Mouse (Mus musculus) liver, embryonic 14.5 days (tissue): ENCODE data around the gene Ptprf. TPM values are rescaled to one million over a fixed set of nuclear protein-coding genes. Genes with fewer than 3 reads are reported as not detected.
A peak's percentile ranks its signal among the peaks of the same experiment; 100 is the strongest.

Experiments
- ATAC-seq: fragments of 200-750 bp; cut with Nextera tagmentation; 2 replicates; pipeline ENCODE4 v1.8.0; 2017; ENCODE audit warnings: moderate number of reproducible peaks, mild to moderate bottlenecking, moderate library complexity; ENCODE audit not compliant: insufficient read depth
- DNase-seq, 3 experiments: peaks; one replicate each; pipeline ENCODE4 v3.0.0-alpha.2; 2012 to 2013; ENCODE audit warnings: low read depth in 3 of 3, low spot score in 3 of 3
- H3K27ac ChIP-seq: fragments of 300-500 bp; sonication (generic); 2 replicates; pipeline ENCODE4 v1.5.1; 2014; ENCODE audit warnings: moderate library complexity, mild to moderate bottlenecking, control low read depth, inconsistent platforms
- H3K27me3 ChIP-seq: fragments of 300-500 bp; sonication (generic); 2 replicates; pipeline ENCODE4 v1.6.1; 2014; ENCODE audit warnings: mild to moderate bottlenecking, low read length, moderate library complexity; ENCODE audit not compliant: control insufficient read depth, insufficient read depth
- H3K36me3 ChIP-seq: fragments of 300-500 bp; sonication (generic); replicated peaks from 2 replicates; pipeline ENCODE4 v1.6.1; 2014; ENCODE audit warnings: low read depth; ENCODE audit not compliant: control insufficient read depth, insufficient read depth
- H3K4me1 ChIP-seq, 2 experiments: fragments of 200-500 bp in 1 of 2; fragments of 300-500 bp in 1 of 2; sonication (generic) in 1 of 2; replicated peaks; 2 replicates each; pipeline ENCODE4 v1.6.1; 2012 to 2014; ENCODE audit warnings: antibody characterized with exemption in 1 of 2, inconsistent platforms in 1 of 2, low read length in 1 of 2; ENCODE audit not compliant: control insufficient read depth in 2 of 2, insufficient read depth in 2 of 2
- H3K4me2 ChIP-seq: fragments of 300-500 bp; sonication (generic); 2 replicates; pipeline ENCODE4 v1.6.1; 2014; ENCODE audit warnings: low read depth, mild to moderate bottlenecking, control low read depth, moderate library complexity
- H3K4me3 ChIP-seq, 2 experiments: fragments of 200-500 bp in 1 of 2; fragments of 300-500 bp in 1 of 2; sonication (generic) in 1 of 2; 2 replicates each; pipeline ENCODE4 v1.5.1; 2012 to 2014; ENCODE audit warnings: low read depth in 2 of 2, low read length in 2 of 2, mild to moderate bottlenecking in 2 of 2, control low read depth in 1 of 2, inconsistent platforms in 1 of 2, moderate library complexity in 1 of 2; ENCODE audit not compliant: insufficient read depth in 1 of 2
- H3K9ac ChIP-seq: fragments of 300-500 bp; sonication (generic); replicated peaks from 2 replicates; pipeline ENCODE4 v1.6.1; 2014; ENCODE audit warnings: mild to moderate bottlenecking, control low read depth, moderate library complexity
- H3K9me3 ChIP-seq: fragments of 300-500 bp; sonication (generic); 2 replicates; pipeline ENCODE4 v1.6.1; 2016; ENCODE audit warnings: low read length, mixed read lengths; ENCODE audit not compliant: control insufficient read depth
- CTCF ChIP-seq: IDR thresholded peaks from 2 replicates; pipeline ENCODE4 v1.5.1; 2016; ENCODE audit warnings: antibody characterized with exemption, low read depth, control low read depth
- EP300 ChIP-seq: IDR thresholded peaks from 2 replicates; pipeline ENCODE4 v1.6.1; 2016; ENCODE audit warnings: antibody characterized with exemption, low read depth
- WGBS: fragments of 180-500 bp; shearing (Covaris S2); extraction: QIAGEN DNeasy Blood & Tissue Kit; methylation state at CpG from one replicate; pipeline ENCODE4 v1.1.7; 2014; ENCODE audit not compliant: insufficient replicate concordance; 5-methylcytosine and 5-hydroxymethylcytosine counted together
- microRNA-seq: library from miRNA; unstranded; fragments of <30 nt; microRNA quantifications from one replicate; pipeline ENCODE4, GENCODE M21; 2016
- polyA plus RNA-seq, 2 experiments: library from polyadenylated mRNA; depleted of rRNA in 1 of 2; stranded (reverse) in 1 of 2; unstranded in 1 of 2; fragments of >200 nt; fragmentation: Nextera tagmentation in 1 of 2; extraction: Ambion mirVana in 1 of 2; gene quantifications; 2 replicates each; pipeline versions ENCODE4 v1.2.1 to v1.2.3; 2012 to 2014

Gene Ptprf
- polyA plus RNA-seq, 2 experiments, result 5.6 to 7.4 TPM

DNA sequence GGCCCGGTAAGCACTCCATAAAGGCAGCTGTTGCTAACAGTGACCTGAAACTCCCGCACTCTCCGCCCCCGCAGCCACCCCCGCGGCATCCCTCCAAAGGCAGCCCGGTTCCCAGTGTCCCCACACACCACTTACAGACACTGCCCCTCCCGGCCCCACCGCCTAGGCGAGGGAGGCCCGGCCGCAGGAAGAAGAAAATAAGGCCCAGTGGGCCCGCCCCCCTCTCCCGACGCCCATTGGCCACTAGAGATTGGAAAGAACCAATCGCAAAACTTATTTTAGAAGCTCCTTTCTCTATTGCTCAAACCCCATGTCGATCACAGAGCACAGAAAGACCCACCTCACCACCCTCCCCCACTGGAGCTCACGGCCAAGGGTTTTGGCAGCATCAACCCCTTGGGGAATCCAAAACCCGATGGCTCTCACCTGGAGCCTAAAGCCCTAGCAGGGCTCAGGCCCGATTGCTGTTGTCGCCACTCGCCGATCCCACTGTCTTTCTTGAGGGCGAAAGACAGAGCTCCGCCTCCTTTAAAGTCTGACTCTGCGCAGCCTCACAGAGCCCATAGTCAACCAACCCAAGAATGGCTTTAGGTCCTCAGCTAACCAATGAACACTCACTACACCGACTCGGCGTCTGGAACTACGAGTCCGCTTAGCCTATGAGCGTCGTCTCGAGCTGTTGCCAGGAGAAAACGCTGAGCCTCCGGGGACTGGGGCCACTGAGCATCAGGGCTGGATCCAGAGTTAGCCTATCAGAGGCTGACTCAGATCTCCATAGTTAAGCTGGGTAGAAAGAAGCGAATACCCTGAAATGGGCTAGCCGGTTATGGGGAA is 111.5 kb downstream of the Ptprf start, which contains the start of gene Kdm4a:
Gene Kdm4a, minus strand, starts transcription at position 577 of the 834 bp plus-strand sequence.
- TF ChIP-seq EP300, result peak; percentile 39; the same call in 1 of the 2 replicates
- TF ChIP-seq CTCF, result peak; percentile 32
- Histone ChIP-seq H3K4me3 (peak within 1 kb of the TSS; percentile 76 to 93), H3K4me1 (peaks cover 2 to 9% of the 10 kb centered on the region in 2 experiments; a peak in 3 of 4 replicates), H3K36me3 (peaks cover 25% of the 10 kb centered on the region), H3K27ac (peak within 1 kb of the TSS; percentile 86), H3K9me3 (no peaks in the 10 kb centered on the region), H3K4me2 (peak within 1 kb of the TSS; percentile 95), H3K9ac (peak within 1 kb of the TSS; percentile 89), H3K27me3 (no peaks in the 10 kb centered on the region)
- under 1% methylated on average over 38 of the region's 38 CpGs for WGBS
- DNase-seq (peak; percentile 98 to 99 (median 99)), ATAC-seq (peak; percentile 99)

DNA sequence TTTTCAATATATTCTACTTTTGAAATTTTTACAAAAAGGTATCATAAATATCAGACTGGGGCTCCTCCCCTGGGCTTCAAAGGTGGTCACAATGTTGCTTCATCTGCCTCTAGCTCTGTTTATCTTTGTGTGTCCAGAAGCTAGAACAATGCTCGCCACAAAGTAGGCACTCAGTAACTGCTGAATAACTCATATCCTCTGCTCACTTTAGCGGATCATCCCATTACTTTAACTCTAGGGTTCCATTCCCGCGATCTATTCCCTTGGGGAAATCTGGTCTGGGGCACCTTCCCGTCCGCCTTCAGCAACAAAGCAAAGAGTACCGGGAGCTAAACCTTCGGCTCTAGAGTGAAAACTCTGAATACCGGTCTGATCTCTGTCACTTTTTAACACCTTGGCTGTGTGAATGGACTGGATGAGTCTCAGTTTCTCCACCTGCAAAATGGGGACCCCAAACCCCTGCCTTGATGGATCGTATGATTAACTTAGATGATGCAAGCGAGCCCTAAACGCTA is 112.2 kb downstream of the Ptprf start:
- 1% methylated on average over 12 of the region's 12 CpGs for WGBS
- no peak for TF ChIP-seq EP300
- TF ChIP-seq CTCF, result no peak
- ATAC-seq (no peak), DNase-seq (no peak)
- peaks cover 31% of the 10 kb centered on the region for H3K36me3 ChIP-seq
- H3K27me3 ChIP-seq, result no peaks in the 10 kb centered on the region
- H3K4me2 ChIP-seq, result peak overlapping the region; percentile 95
- H3K9me3 ChIP-seq, result no peaks in the 10 kb centered on the region
- H3K9ac ChIP-seq, result peak overlapping the region; percentile 89
- peaks cover 2 to 9% of the 10 kb centered on the region in 2 experiments; a peak in 3 of 4 replicates for H3K4me1 ChIP-seq
- H3K4me3 ChIP-seq, result peak overlapping the region; percentile 76 to 89
- peak overlapping the region; percentile 49 for H3K27ac ChIP-seq

DNA sequence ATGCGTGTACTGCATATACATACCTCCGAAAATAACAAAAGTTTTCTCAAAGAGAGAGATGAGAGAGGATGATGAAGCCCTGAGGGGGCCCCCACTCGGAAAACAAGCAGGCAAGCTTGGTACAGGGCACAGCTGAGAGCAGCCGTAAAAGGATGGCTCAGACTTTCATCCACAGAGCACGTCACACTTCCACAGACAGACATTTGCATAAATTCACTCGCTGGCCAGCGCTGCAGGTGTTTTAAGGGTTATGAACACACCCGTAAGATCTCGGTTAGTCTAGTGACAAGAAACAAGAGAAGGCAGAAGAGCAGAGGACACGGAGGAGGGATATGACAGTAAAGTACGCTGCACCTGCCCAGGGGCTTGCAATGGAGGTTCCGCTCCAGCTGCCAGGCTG is 118.7 kb downstream of the Ptprf start:
- ATAC-seq, result no peak
- TF ChIP-seq CTCF, result no peak
- no peak for TF ChIP-seq EP300

DNA sequence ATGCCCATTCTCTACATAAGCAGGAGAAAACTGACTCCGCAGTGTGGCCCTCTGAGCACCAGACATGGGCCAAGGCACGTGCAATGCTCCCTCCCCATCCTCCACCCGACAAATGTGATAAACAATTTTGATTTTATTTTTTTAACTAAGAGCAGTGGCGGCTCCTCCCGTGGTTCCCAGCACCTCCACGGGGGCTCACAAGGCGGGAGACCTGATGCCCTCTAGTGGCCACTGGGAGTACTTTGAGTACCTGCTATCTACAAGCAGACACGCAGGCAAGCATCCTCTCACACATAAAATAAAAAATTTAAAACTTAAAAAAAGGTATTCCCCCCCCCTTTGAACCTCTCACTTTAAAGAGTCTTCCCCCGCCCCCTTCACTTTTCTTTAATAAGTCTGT is 120.2 kb downstream of the Ptprf start:
- WGBS, result 80% methylated on average over 9 of the region's 9 CpGs
- H3K4me1 ChIP-seq, result no peaks in the 10 kb centered on the region
- no peaks in the 10 kb centered on the region for H3K27me3 ChIP-seq
- H3K4me2 ChIP-seq, result no peak overlapping the region
- no peak overlapping the region for H3K27ac ChIP-seq
- no peak overlapping the region for H3K4me3 ChIP-seq
- H3K9ac ChIP-seq, result no peak overlapping the region
- DNase-seq (no peak), ATAC-seq (no peak)
- H3K36me3 ChIP-seq, result peaks cover 82% of the 10 kb centered on the region
- no peaks in the 10 kb centered on the region for H3K9me3 ChIP-seq
- TF ChIP-seq CTCF (peak; percentile 74), EP300 (no peak)

More for the DNA sequence above, 118.7 kb downstream of the Ptprf start:
- Histone ChIP-seq H3K4me3 (no peak overlapping the region), H3K4me1 (no peaks in the 10 kb centered on the region), H3K36me3 (peaks cover 82% of the 10 kb centered on the region), H3K9ac (no peak overlapping the region), H3K4me2 (no peak overlapping the region), H3K27me3 (no peaks in the 10 kb centered on the region), H3K27ac (no peak overlapping the region), H3K9me3 (no peaks in the 10 kb centered on the region)
- WGBS, result 83% methylated on average over 12 of the region's 12 CpGs
- no peak for DNase-seq

DNA sequence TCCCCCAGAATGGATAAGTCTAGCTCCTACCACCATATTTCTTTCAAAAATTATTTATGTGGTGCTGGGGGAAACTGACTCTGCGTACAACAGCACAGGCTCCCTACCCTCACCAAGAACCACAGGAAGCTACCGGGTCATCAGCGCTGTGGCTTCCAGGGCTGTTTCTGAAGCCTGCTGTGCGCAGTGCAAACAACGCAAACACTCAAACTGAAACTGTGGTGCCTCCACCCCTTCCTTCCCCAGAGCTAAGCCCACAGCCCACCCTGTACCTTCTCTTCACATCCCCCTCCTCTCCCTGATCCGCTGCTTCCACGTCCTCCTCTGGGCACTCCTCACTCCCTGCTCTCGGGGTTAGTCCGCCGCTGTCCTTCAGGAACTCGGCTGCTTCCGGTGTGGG is 129.1 kb downstream of the Ptprf start:
- Histone ChIP-seq H3K9me3 (no peaks in the 10 kb centered on the region), H3K4me3 (no peak overlapping the region), H3K4me1 (no peaks in the 10 kb centered on the region), H3K4me2 (no peak overlapping the region), H3K27me3 (no peaks in the 10 kb centered on the region), H3K27ac (no peak overlapping the region), H3K36me3 (peaks cover 85% of the 10 kb centered on the region), H3K9ac (no peak overlapping the region)
- DNase-seq (no peak), ATAC-seq (no peak)
- 91% methylated on average over 12 of the region's 12 CpGs for WGBS
- TF ChIP-seq CTCF (no peak), EP300 (no peak)

Small RNAs within 50 kb of the gene (microRNA-seq; reads per million reads assigned to microRNA genes)
- 2.1 reads per million for gene Mir7226

Other genes starting within 250 kb of the Ptprf start
- 3.2 TPM in 2 replicates for gene St3gal3, start 156.5 kb downstream of the Ptprf start, polyA plus RNA-seq (2012; rRNA removed)
- 0.85 and 1.0 TPM in 2 replicates for gene St3gal3, start 156.5 kb downstream of the Ptprf start, polyA plus RNA-seq (2014; fragmentation: Nextera tagmentation; extraction: Ambion mirVana)
- 9.3 and 13.7 TPM in 2 replicates for gene Kdm4a, start 111.4 kb downstream of the Ptprf start, polyA plus RNA-seq (2012; rRNA removed)
- 7.3 and 8.6 TPM in 2 replicates for gene Kdm4a, start 111.4 kb downstream of the Ptprf start, polyA plus RNA-seq (2014; fragmentation: Nextera tagmentation; extraction: Ambion mirVana)
- 5.8 and 5.9 TPM in 2 replicates for gene Szt2, start 117.9 kb upstream of the Ptprf start, polyA plus RNA-seq (2012; rRNA removed)
- gene Szt2, start 117.9 kb upstream of the Ptprf start, polyA plus RNA-seq (2014; fragmentation: Nextera tagmentation; extraction: Ambion mirVana), result 2.2 and 2.6 TPM in 2 replicates
- gene Med8, start 117.9 kb upstream of the Ptprf start, polyA plus RNA-seq (2012; rRNA removed), result 33.5 and 50.2 TPM in 2 replicates
- gene Med8, start 117.9 kb upstream of the Ptprf start, polyA plus RNA-seq (2014; fragmentation: Nextera tagmentation; extraction: Ambion mirVana), result 69.1 and 73.8 TPM in 2 replicates
- 88.1 and 113 TPM in 2 replicates for gene Elovl1, start 136.7 kb upstream of the Ptprf start, polyA plus RNA-seq (2012; rRNA removed)
- gene Elovl1, start 136.7 kb upstream of the Ptprf start, polyA plus RNA-seq (2014; fragmentation: Nextera tagmentation; extraction: Ambion mirVana), result 87.1 and 88.0 TPM in 2 replicates
- 99.0 and 109 TPM in 2 replicates for gene Cdc20, start 145.9 kb upstream of the Ptprf start, polyA plus RNA-seq (2012; rRNA removed)
- 147 and 167 TPM in 2 replicates for gene Cdc20, start 145.9 kb upstream of the Ptprf start, polyA plus RNA-seq (2014; fragmentation: Nextera tagmentation; extraction: Ambion mirVana)
- 5.6 and 5.7 TPM in 2 replicates for gene Mpl, start 166.1 kb upstream of the Ptprf start, polyA plus RNA-seq (2012; rRNA removed)
- gene Mpl, start 166.1 kb upstream of the Ptprf start, polyA plus RNA-seq (2014; fragmentation: Nextera tagmentation; extraction: Ambion mirVana), result 6.3 and 9.0 TPM in 2 replicates
- 5.0 and 5.3 TPM in 2 replicates for gene Tie1, start 198.7 kb upstream of the Ptprf start, polyA plus RNA-seq (2012; rRNA removed)
- 3.5 and 3.9 TPM in 2 replicates for gene Tie1, start 198.7 kb upstream of the Ptprf start, polyA plus RNA-seq (2014; fragmentation: Nextera tagmentation; extraction: Ambion mirVana)
- gene 2610528J11Rik, start 235.6 kb upstream of the Ptprf start, polyA plus RNA-seq (2012; rRNA removed), result 4.8 and 6.3 TPM in 2 replicates
- 6.4 and 6.9 TPM in 2 replicates for gene 2610528J11Rik, start 235.6 kb upstream of the Ptprf start, polyA plus RNA-seq (2014; fragmentation: Nextera tagmentation; extraction: Ambion mirVana)